Mouse (Mus musculus) brain, embryonic 14.5 days (tissue): Measurements from ENCODE around the gene Phtf1.

Source experiments
- CTCF ChIP-seq: fragments of 200-500 bp; IDR thresholded peaks from 2 replicates; pipeline ENCODE4 v1.5.1; 2012; ENCODE audit warnings: inconsistent platforms, mild to moderate bottlenecking, moderate library complexity, borderline replicate concordance; ENCODE audit not compliant: insufficient read depth, insufficient read length; ENCODE audit errors: extremely low read depth
- POLR2A ChIP-seq: fragments of 200-500 bp; IDR thresholded peaks from 2 replicates; pipeline ENCODE4 v1.6.1; 2012; ENCODE audit warnings: mild to moderate bottlenecking, inconsistent platforms, borderline replicate concordance; ENCODE audit not compliant: poor library complexity, insufficient read depth, insufficient read length, severe bottlenecking; ENCODE audit errors: extremely low read depth

DNA sequence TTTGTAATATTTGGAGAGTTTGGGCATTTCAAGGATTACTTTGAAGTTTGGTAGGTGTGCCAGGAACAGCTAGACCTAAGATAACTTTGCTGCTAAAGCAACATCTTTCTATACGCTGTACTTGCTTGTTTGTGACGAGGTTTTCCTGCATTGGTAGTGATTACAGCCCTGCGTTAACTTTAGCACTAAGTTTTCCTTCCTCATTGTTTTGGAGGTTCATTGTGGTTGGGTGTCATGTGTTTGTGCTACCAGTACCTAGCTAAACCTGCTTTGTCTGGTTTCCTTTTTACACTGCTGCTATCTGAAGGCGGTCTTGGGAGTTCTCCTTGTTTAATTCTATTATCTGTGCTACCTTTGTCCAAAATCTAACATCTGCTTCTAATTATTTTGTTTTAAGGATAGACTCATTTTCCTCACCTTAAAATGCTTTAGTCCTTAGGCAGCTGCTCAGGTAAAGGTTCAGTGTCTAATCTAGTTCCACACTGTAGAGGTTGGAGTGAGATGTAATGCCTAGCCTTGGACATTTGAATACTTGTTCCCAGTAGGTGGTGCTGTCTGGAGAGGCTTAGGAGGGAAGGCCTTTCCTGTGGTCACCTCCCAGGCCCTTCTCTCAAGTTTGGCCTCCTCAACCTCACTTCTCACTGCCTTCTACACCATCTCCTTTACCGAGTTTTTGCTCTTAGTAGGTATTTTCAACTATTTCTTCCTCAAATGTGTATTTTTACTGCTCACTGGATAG is 42.2 kb downstream of the Phtf1 start:
- TF ChIP-seq POLR2A (no peak), CTCF (peak; percentile 8; the same call in 1 of the 2 replicates)
